Mouse (Mus musculus): ENCODE data around the gene Slc43a2. TPM values are rescaled to one million over a fixed set of nuclear protein-coding genes. Genes with fewer than 3 reads are reported as not detected.

The Slc43a2 gene
- polyA plus RNA-seq, 1 experiment from 2014 or later, result 4.2 TPM

GRCm38 (mm10) chr11:75557142-75557541, 25.6 kb downstream of the Slc43a2 start:
- H3K4me1 ChIP-seq (replicated peaks), result peaks cover 8% of the 10 kb centered on the region; the same call in 1 of the 2 replicates
- H3K9me3 ChIP-seq (replicated peaks), result no peaks in the 10 kb centered on the region
- no peak overlapping the region for H3K9ac ChIP-seq
- WGBS (ENCODE audit: insufficient replicate concordance), result 79% methylated on average over 6 of the region's 6 CpGs
- no peaks in the 10 kb centered on the region for H3K36me3 ChIP-seq (replicated peaks)
- no peak for ATAC-seq (ENCODE audit: insufficient read depth)
- H3K27ac ChIP-seq (replicated peaks), result no peak overlapping the region
- no peak overlapping the region for H3K4me3 ChIP-seq (replicated peaks)
- H3K27me3 ChIP-seq, result no peaks in the 10 kb centered on the region
- H3K4me2 ChIP-seq, result no peak overlapping the region

GRCm38 (mm10) chr11:75558101-75558500, 26.6 kb downstream of the Slc43a2 start:
- WGBS (ENCODE audit: insufficient replicate concordance), result 73% methylated on average over 1 of the region's 1 CpGs
- Histone ChIP-seq H3K4me2 (no peak overlapping the region), H3K9ac (no peak overlapping the region), H3K9me3 (replicated peaks) (no peaks in the 10 kb centered on the region), H3K4me3 (replicated peaks) (no peak overlapping the region), H3K27ac (replicated peaks) (no peak overlapping the region), H3K36me3 (replicated peaks) (no peaks in the 10 kb centered on the region), H3K27me3 (no peaks in the 10 kb centered on the region), H3K4me1 (replicated peaks) (peaks cover 8% of the 10 kb centered on the region; the same call in 1 of the 2 replicates)
- no peak for ATAC-seq (ENCODE audit: insufficient read depth)

GRCm38 (mm10) chr11:75559870-75560504, 28.5 kb downstream of the Slc43a2 start:
- H3K27ac ChIP-seq (replicated peaks), result no peak overlapping the region
- no peak overlapping the region for H3K4me3 ChIP-seq (replicated peaks)
- peaks cover 20% of the 10 kb centered on the region; the same call in 1 of the 2 replicates for H3K4me1 ChIP-seq (replicated peaks)
- no peaks in the 10 kb centered on the region for H3K27me3 ChIP-seq
- H3K36me3 ChIP-seq (replicated peaks), result no peaks in the 10 kb centered on the region
- no peak overlapping the region for H3K4me2 ChIP-seq
- no peak overlapping the region for H3K9ac ChIP-seq
- H3K9me3 ChIP-seq (replicated peaks), result no peaks in the 10 kb centered on the region
- ATAC-seq (ENCODE audit: insufficient read depth), result no peak
- WGBS (ENCODE audit: insufficient replicate concordance), result 68% methylated on average over 8 of the region's 8 CpGs

- no peak for ATAC-seq (ENCODE audit: insufficient read depth)
- H3K27ac ChIP-seq (replicated peaks), result no peak overlapping the region
- H3K4me1 ChIP-seq (replicated peaks), result peaks cover 25% of the 10 kb centered on the region
- no peak overlapping the region for H3K4me3 ChIP-seq (replicated peaks)
- no peaks in the 10 kb centered on the region for H3K27me3 ChIP-seq
- H3K4me2 ChIP-seq, result no peak overlapping the region
- whole genome bisulfite sequencing (ENCODE audit: insufficient replicate concordance), result 65% methylated on average over 14 of the region's 14 CpGs
- H3K36me3 ChIP-seq (replicated peaks), result no peaks in the 10 kb centered on the region
- H3K9me3 ChIP-seq (replicated peaks), result no peaks in the 10 kb centered on the region
- no peak overlapping the region for H3K9ac ChIP-seq
These were observed 29.3 kb downstream of the Slc43a2 start for GRCm38 (mm10) chr11:75560530-75561409.

GRCm38 (mm10) chr11:75561410-75561791, 29.9 kb downstream of the Slc43a2 start:
- H3K4me1 ChIP-seq (replicated peaks), result peaks cover 31% of the 10 kb centered on the region
- H3K36me3 ChIP-seq (replicated peaks), result no peaks in the 10 kb centered on the region
- 52% methylated on average over 5 of the region's 5 CpGs for WGBS (ENCODE audit: insufficient replicate concordance)
- no peaks in the 10 kb centered on the region for H3K9me3 ChIP-seq (replicated peaks)
- no peak overlapping the region for H3K9ac ChIP-seq
- H3K4me2 ChIP-seq, result no peak overlapping the region
- H3K27me3 ChIP-seq, result no peaks in the 10 kb centered on the region
- no peak overlapping the region for H3K4me3 ChIP-seq (replicated peaks)
- no peak overlapping the region for H3K27ac ChIP-seq (replicated peaks)
- ATAC-seq (ENCODE audit: insufficient read depth), result no peak

GRCm38 (mm10) chr11:75562840-75563239, 31.3 kb downstream of the Slc43a2 start:
- no peak overlapping the region for H3K27ac ChIP-seq (replicated peaks)
- no peaks in the 10 kb centered on the region for H3K36me3 ChIP-seq (replicated peaks)
- WGBS (ENCODE audit: insufficient replicate concordance), result 71% methylated on average over 8 of the region's 8 CpGs
- no peaks in the 10 kb centered on the region for H3K27me3 ChIP-seq
- H3K9ac ChIP-seq, result no peak overlapping the region
- H3K4me1 ChIP-seq (replicated peaks), result peaks cover 44% of the 10 kb centered on the region
- no peak overlapping the region for H3K4me2 ChIP-seq
- no peaks in the 10 kb centered on the region for H3K9me3 ChIP-seq (replicated peaks)
- ATAC-seq (ENCODE audit: insufficient read depth), result no peak
- no peak overlapping the region for H3K4me3 ChIP-seq (replicated peaks)

- no peak overlapping the region for H3K4me2 ChIP-seq
- peak; percentile 63 for ATAC-seq (ENCODE audit: insufficient read depth)
- peak overlapping the region; percentile 33; the same call in 1 of the 2 replicates for H3K27ac ChIP-seq (replicated peaks)
- H3K4me1 ChIP-seq (replicated peaks), result peaks cover 51% of the 10 kb centered on the region
- no peak overlapping the region for H3K4me3 ChIP-seq (replicated peaks)
- H3K36me3 ChIP-seq (replicated peaks), result no peaks in the 10 kb centered on the region
- no peak overlapping the region for H3K9ac ChIP-seq
- 59% methylated on average over 18 of the region's 18 CpGs for WGBS (ENCODE audit: insufficient replicate concordance)
- no peaks in the 10 kb centered on the region for H3K27me3 ChIP-seq
- no peaks in the 10 kb centered on the region for H3K9me3 ChIP-seq (replicated peaks)
These were observed 32.5 kb downstream of the Slc43a2 start for GRCm38 (mm10) chr11:75563851-75564548.

GRCm38 (mm10) chr11:75565849-75566248, 34.4 kb downstream of the Slc43a2 start:
- H3K36me3 ChIP-seq (replicated peaks), result no peaks in the 10 kb centered on the region
- H3K4me3 ChIP-seq (replicated peaks), result no peak overlapping the region
- H3K9me3 ChIP-seq (replicated peaks), result no peaks in the 10 kb centered on the region
- no peak overlapping the region for H3K4me2 ChIP-seq
- H3K4me1 ChIP-seq (replicated peaks), result peaks cover 56% of the 10 kb centered on the region
- 64% methylated on average over 2 of the region's 2 CpGs for WGBS (ENCODE audit: insufficient replicate concordance)
- H3K9ac ChIP-seq, result no peak overlapping the region
- no peaks in the 10 kb centered on the region for H3K27me3 ChIP-seq
- ATAC-seq (ENCODE audit: insufficient read depth), result no peak
- H3K27ac ChIP-seq (replicated peaks), result no peak overlapping the region

GRCm38 (mm10) chr11:75566276-75567196, 35.0 kb downstream of the Slc43a2 start:
- H3K9ac ChIP-seq, result no peak overlapping the region
- peaks cover under 1% of the 10 kb centered on the region; the same call in 1 of the 2 replicates for H3K27me3 ChIP-seq
- no peak for ATAC-seq (ENCODE audit: insufficient read depth)
- H3K4me2 ChIP-seq, result no peak overlapping the region
- H3K36me3 ChIP-seq (replicated peaks), result no peaks in the 10 kb centered on the region
- H3K27ac ChIP-seq (replicated peaks), result no peak overlapping the region
- peaks cover 55% of the 10 kb centered on the region for H3K4me1 ChIP-seq (replicated peaks)
- 57% methylated on average over 13 of the region's 13 CpGs for WGBS (ENCODE audit: insufficient replicate concordance)
- no peak overlapping the region for H3K4me3 ChIP-seq (replicated peaks)
- no peaks in the 10 kb centered on the region for H3K9me3 ChIP-seq (replicated peaks)

- no peak overlapping the region for H3K27ac ChIP-seq (replicated peaks)
- no peak for ATAC-seq (ENCODE audit: insufficient read depth)
- no peaks in the 10 kb centered on the region for H3K36me3 ChIP-seq (replicated peaks)
- H3K4me2 ChIP-seq, result no peak overlapping the region
- no peak overlapping the region for H3K9ac ChIP-seq
- H3K4me1 ChIP-seq (replicated peaks), result peaks cover 64% of the 10 kb centered on the region
- 29% methylated on average over 9 of the region's 9 CpGs for WGBS (ENCODE audit: insufficient replicate concordance)
- H3K4me3 ChIP-seq (replicated peaks), result no peak overlapping the region
- peaks cover 3% of the 10 kb centered on the region; the same call in 1 of the 2 replicates for H3K27me3 ChIP-seq
- no peaks in the 10 kb centered on the region for H3K9me3 ChIP-seq (replicated peaks)
These were observed 36.0 kb downstream of the Slc43a2 start for GRCm38 (mm10) chr11:75567346-75568114.

Measured in liver, embryonic 15.5 days (tissue).